Mouse (Mus musculus): ENCODE data around the gene Gm42420. TPM values are rescaled to one million over a fixed set of nuclear protein-coding genes. Genes with fewer than 3 reads are reported as not detected.

Gm42420 gene
- total and polyA plus RNA-seq, 3 experiments, result 0.66 to 2.6 (median 2.1) TPM

DNA sequence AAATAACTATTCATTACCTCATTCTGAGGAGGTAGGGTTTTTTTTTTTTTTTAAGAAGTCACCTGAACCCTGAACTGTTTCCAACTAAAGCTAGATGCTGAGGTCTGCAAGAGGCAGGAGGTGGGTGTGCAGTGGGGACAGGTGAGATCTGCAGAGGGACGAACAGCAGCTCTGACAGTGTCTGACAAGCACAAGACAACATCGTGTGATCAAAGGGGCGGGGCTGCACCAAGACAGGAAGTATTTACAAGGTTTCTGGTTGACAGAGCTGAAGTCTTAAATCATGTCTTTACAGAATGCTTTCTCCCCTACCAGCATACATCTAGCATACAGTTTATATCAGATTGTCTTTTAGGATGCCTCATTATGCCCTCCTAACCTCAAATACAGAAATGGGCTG lies 21.3 kb downstream of the Gm42420 start:
- Histone ChIP-seq H3K9ac (ENCODE audit: insufficient read depth, low read depth) (no peak overlapping the region), H3K27ac (ENCODE audit: insufficient read depth, low read depth) (no peak overlapping the region), H3K9me3 (replicated peaks; ENCODE audit: low read length) (no peaks in the 10 kb centered on the region), H3K4me3 (replicated peaks in 1 of 3; ENCODE audit: low read depth in 2 of 3, low read length in 2 of 3, poor library complexity in 1 of 3) (no peak overlapping the region), H3K79me2 (replicated peaks; ENCODE audit: control insufficient read depth, extremely low read depth, insufficient read depth, poor library complexity, severe bottlenecking) (no peaks in the 10 kb centered on the region), H3K4me1 (ENCODE audit: control insufficient read depth in 1 of 2, insufficient read depth in 2 of 2) (peaks cover 0 to 7% of the 10 kb centered on the region in 2 experiments; a peak in 1 of 4 replicates), H3K4me2 (ENCODE audit: insufficient read depth, low read depth, poor library complexity, severe bottlenecking) (no peak overlapping the region), H3K36me3 (replicated peaks in 1 of 2; ENCODE audit: control insufficient read depth in 1 of 2, insufficient read depth in 1 of 2, low read length in 1 of 2) (peaks cover 18 to 63% of the 10 kb centered on the region in 2 experiments), H3K27me3 (replicated peaks) (no peaks in the 10 kb centered on the region)
- dilution Hi-C loops (cut with MboI; ENCODE audit: extremely low pct_ligation_motif_present, extremely low pct_unique_long_range_greater_than_20kb, low sequenced_read_pairs) (no loop called here), in situ Hi-C loops (cut with MboI; ENCODE audit: low pct_ligation_motif_present, low pct_unique_long_range_greater_than_20kb, low sequenced_read_pairs) (no loop called here)
- TF ChIP-seq USF1 (IDR thresholded peaks at IDR 0.05; ENCODE audit: low read depth, low read length) (no peak), NELFE (IDR thresholded peaks at IDR 0.05; ENCODE audit: low read depth, low read length) (no peak), ELF1 (IDR thresholded peaks at IDR 0.05; ENCODE audit: low read depth, low read length) (peak; percentile 31; the same call in 1 of the 2 replicates)
- peak; percentile 30 for DNase-seq (ENCODE audit: extremely low read depth)

DNA sequence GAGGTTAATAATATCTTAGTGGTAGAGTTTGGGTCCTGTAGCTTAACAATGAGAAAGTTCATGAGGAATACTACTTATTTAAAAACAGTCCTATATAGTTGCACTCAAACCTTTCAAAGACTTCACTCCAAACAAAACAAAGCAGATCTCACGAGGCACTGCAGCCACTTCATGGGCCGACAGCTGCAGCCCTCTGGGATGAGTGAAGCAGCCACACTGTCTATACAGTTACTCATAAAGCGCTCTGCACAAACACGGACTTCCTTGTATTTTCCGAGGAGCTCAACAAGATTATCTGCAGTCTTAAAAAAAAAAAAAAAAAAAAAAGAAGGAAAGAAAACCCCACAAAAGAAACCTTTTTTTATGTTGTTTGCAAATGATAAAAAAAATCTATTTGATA lies 21.8 kb downstream of the Gm42420 start:
- no peak for DNase-seq (ENCODE audit: extremely low read depth)
- H3K27me3 ChIP-seq (replicated peaks), result no peaks in the 10 kb centered on the region
- peaks cover 0 to 7% of the 10 kb centered on the region in 2 experiments; a peak in 1 of 4 replicates for H3K4me1 ChIP-seq (ENCODE audit: control insufficient read depth in 1 of 2, insufficient read depth in 2 of 2)
- H3K27ac ChIP-seq (ENCODE audit: insufficient read depth, low read depth), result no peak overlapping the region
- no peaks in the 10 kb centered on the region for H3K9me3 ChIP-seq (replicated peaks; ENCODE audit: low read length)
- dilution Hi-C loops (cut with MboI; ENCODE audit: extremely low pct_ligation_motif_present, extremely low pct_unique_long_range_greater_than_20kb, low sequenced_read_pairs) (no loop called here), in situ Hi-C loops (cut with MboI; ENCODE audit: low pct_ligation_motif_present, low pct_unique_long_range_greater_than_20kb, low sequenced_read_pairs) (no loop called here)
- no peak overlapping the region for H3K4me3 ChIP-seq (replicated peaks in 1 of 3; ENCODE audit: low read depth in 2 of 3, low read length in 2 of 3, poor library complexity in 1 of 3)
- no peak for TF ChIP-seq CTCF (conservative IDR thresholded peaks at IDR 0.05 in 1 of 2, IDR thresholded peaks at IDR 0.05 in 1 of 2; ENCODE audit: low read depth in 2 of 2, low read length in 2 of 2)
- TF ChIP-seq SIN3A (IDR thresholded peaks at IDR 0.05; ENCODE audit: low read length), result no peak
- no peak for TF ChIP-seq EP300 (IDR thresholded peaks at IDR 0.05; ENCODE audit: low read length)
- peaks cover 16 to 61% of the 10 kb centered on the region in 2 experiments for H3K36me3 ChIP-seq (replicated peaks in 1 of 2; ENCODE audit: control insufficient read depth in 1 of 2, insufficient read depth in 1 of 2, low read length in 1 of 2)
- no peaks in the 10 kb centered on the region for H3K79me2 ChIP-seq (replicated peaks; ENCODE audit: control insufficient read depth, extremely low read depth, insufficient read depth, poor library complexity, severe bottlenecking)
- no peak overlapping the region for H3K9ac ChIP-seq (ENCODE audit: insufficient read depth, low read depth)
- H3K4me2 ChIP-seq (ENCODE audit: insufficient read depth, low read depth, poor library complexity, severe bottlenecking), result no peak overlapping the region

GRCm38 (mm10) chr6:39610207-39610606 lies 24.7 kb downstream of the Gm42420 start:
- H3K9me3 ChIP-seq (replicated peaks; ENCODE audit: low read length), result no peaks in the 10 kb centered on the region
- H3K79me2 ChIP-seq (replicated peaks; ENCODE audit: control insufficient read depth, extremely low read depth, insufficient read depth, poor library complexity, severe bottlenecking), result no peaks in the 10 kb centered on the region
- H3K27ac ChIP-seq (ENCODE audit: insufficient read depth, low read depth), result no peak overlapping the region
- no peak for DNase-seq (ENCODE audit: extremely low read depth)
- dilution Hi-C loops (cut with MboI; ENCODE audit: extremely low pct_ligation_motif_present, extremely low pct_unique_long_range_greater_than_20kb, low sequenced_read_pairs) (no loop called here), in situ Hi-C loops (cut with MboI; ENCODE audit: low pct_ligation_motif_present, low pct_unique_long_range_greater_than_20kb, low sequenced_read_pairs) (loop anchor here (5.0 kb wide), 1 partner anchor 172 kb away; no protein-coding TSS in a partner anchor)
- no peak overlapping the region for H3K9ac ChIP-seq (ENCODE audit: insufficient read depth, low read depth)
- peaks cover 18 to 60% of the 10 kb centered on the region in 2 experiments for H3K36me3 ChIP-seq (replicated peaks in 1 of 2; ENCODE audit: control insufficient read depth in 1 of 2, insufficient read depth in 1 of 2, low read length in 1 of 2)
- H3K4me1 ChIP-seq (ENCODE audit: control insufficient read depth in 1 of 2, insufficient read depth in 2 of 2), result peaks cover 0 to 7% of the 10 kb centered on the region in 2 experiments; a peak in 1 of 4 replicates
- H3K4me2 ChIP-seq (ENCODE audit: insufficient read depth, low read depth, poor library complexity, severe bottlenecking), result no peak overlapping the region
- H3K27me3 ChIP-seq (replicated peaks), result no peaks in the 10 kb centered on the region
- H3K4me3 ChIP-seq (replicated peaks in 1 of 3; ENCODE audit: low read depth in 2 of 3, low read length in 2 of 3, poor library complexity in 1 of 3), result no peak overlapping the region
- TF ChIP-seq CTCF (conservative IDR thresholded peaks at IDR 0.05 in 1 of 2, IDR thresholded peaks at IDR 0.05 in 1 of 2; ENCODE audit: low read depth in 2 of 2, low read length in 2 of 2), result peak in 1 of 2 experiments; percentile 59; a peak in 2 of 4 replicates
- no peak for TF ChIP-seq MAFK (IDR thresholded peaks at IDR 0.05; ENCODE audit: insufficient replicate concordance, low read length)
- no peak for TF ChIP-seq ETS1 (conservative IDR thresholded peaks at IDR 0.05; ENCODE audit: low read depth, low read length)
- no peak for TF ChIP-seq ELF1 (IDR thresholded peaks at IDR 0.05; ENCODE audit: low read depth, low read length)
- no peak for TF ChIP-seq JUND (conservative IDR thresholded peaks at IDR 0.05; ENCODE audit: low read depth, low read length)
- TF ChIP-seq MAZ (IDR thresholded peaks at IDR 0.05; ENCODE audit: low read depth, low read length), result no peak
- TF ChIP-seq MAX (IDR thresholded peaks at IDR 0.05; ENCODE audit: low read length), result no peak
- no peak for TF ChIP-seq CHD1 (IDR thresholded peaks at IDR 0.05; ENCODE audit: low read depth, low read length)
- TF ChIP-seq CHD2 (IDR thresholded peaks at IDR 0.05; ENCODE audit: low read length), result no peak
- TF ChIP-seq KAT2A (IDR thresholded peaks at IDR 0.05; ENCODE audit: insufficient replicate concordance, low read length), result no peak
- TF ChIP-seq ZMIZ1 (IDR thresholded peaks at IDR 0.05; ENCODE audit: low read depth, low read length), result no peak
- TF ChIP-seq RCOR1 (conservative IDR thresholded peaks at IDR 0.05; ENCODE audit: low read depth, low read length), result no peak
- TF ChIP-seq TBP (conservative IDR thresholded peaks at IDR 0.05; ENCODE audit: low read depth, low read length), result no peak
- TF ChIP-seq GABPA (IDR thresholded peaks at IDR 0.05; ENCODE audit: insufficient replicate concordance, low read depth, low read length), result no peak
- TF ChIP-seq MXI1 (IDR thresholded peaks at IDR 0.05; ENCODE audit: low read depth, low read length), result no peak
- TF ChIP-seq ZKSCAN1 (IDR thresholded peaks at IDR 0.05; ENCODE audit: borderline replicate concordance, low read depth, low read length), result no peak
- no peak for TF ChIP-seq HCFC1 (IDR thresholded peaks at IDR 0.05; ENCODE audit: low read depth, low read length)
- TF ChIP-seq PAX5 (IDR thresholded peaks at IDR 0.05; ENCODE audit: low read length), result no peak
- no peak for TF ChIP-seq MEF2A (IDR thresholded peaks at IDR 0.05; ENCODE audit: borderline replicate concordance, low read depth, low read length)
- TF ChIP-seq SMC3 (IDR thresholded peaks at IDR 0.05; ENCODE audit: low read depth, low read length), result peak; percentile 32; the same call in 1 of the 2 replicates
- no peak for TF ChIP-seq USF2 (conservative IDR thresholded peaks at IDR 0.05; ENCODE audit: low read depth, low read length)
- no peak for TF ChIP-seq USF1 (IDR thresholded peaks at IDR 0.05; ENCODE audit: low read depth, low read length)
- no peak for TF ChIP-seq NELFE (IDR thresholded peaks at IDR 0.05; ENCODE audit: low read depth, low read length)
- TF ChIP-seq E2F4 (IDR thresholded peaks at IDR 0.05; ENCODE audit: insufficient replicate concordance, low read depth, low read length), result no peak
